Mouse (Mus musculus) ES-Bruce4 (cell line): ENCODE results near the gene Dnajc11. TPM values are rescaled to one million over a fixed set of nuclear protein-coding genes. Genes with fewer than 3 reads are reported as not detected.
A peak's percentile ranks its signal among the peaks of the same experiment; 100 is the strongest.

Experiments used
- H3K27ac ChIP-seq: 2 replicates; pipeline ENCODE4 v1.5.1; 2012; ENCODE audit warnings: low read length, inconsistent platforms; ENCODE audit not compliant: insufficient read depth
- H3K27me3 ChIP-seq: 2 replicates; pipeline ENCODE4 v1.6.1; 2012; ENCODE audit warnings: mild to moderate bottlenecking, low read length, inconsistent platforms; ENCODE audit not compliant: control insufficient read depth, poor library complexity, insufficient read depth, severe bottlenecking
- H3K36me3 ChIP-seq: 2 replicates; pipeline ENCODE4 v1.6.1; 2012; ENCODE audit warnings: inconsistent platforms, mild to moderate bottlenecking, low read length, moderate library complexity; ENCODE audit not compliant: control insufficient read depth, poor library complexity, insufficient read depth, severe bottlenecking
- H3K4me1 ChIP-seq: one replicate; pipeline ENCODE4 v1.8.1; 2011; ENCODE audit warnings: low read length; ENCODE audit not compliant: control insufficient read depth, insufficient read depth
- H3K4me3 ChIP-seq: 2 replicates; pipeline ENCODE4 v1.5.1; 2011; ENCODE audit warnings: low read depth, mild to moderate bottlenecking, low read length
- H3K9ac ChIP-seq: 2 replicates; pipeline ENCODE4 v1.6.1; 2012; ENCODE audit warnings: low read depth, mild to moderate bottlenecking, inconsistent platforms; ENCODE audit not compliant: poor library complexity, severe bottlenecking
- H3K9me3 ChIP-seq: replicated peaks from 2 replicates; pipeline ENCODE4 v1.6.1; 2012; ENCODE audit warnings: mild to moderate bottlenecking, low read length, inconsistent platforms; ENCODE audit not compliant: control insufficient read depth, poor library complexity, insufficient read depth, severe bottlenecking
- CTCF ChIP-seq: IDR thresholded peaks from one replicate; pipeline ENCODE4 v1.8.1; 2011; ENCODE audit warnings: low read depth, low read length
- EP300 ChIP-seq: IDR thresholded peaks from 2 replicates; pipeline ENCODE4 v1.6.1; 2011; ENCODE audit warnings: low read depth, low read length; ENCODE audit not compliant: insufficient read depth
- POLR2A ChIP-seq: IDR thresholded peaks from one replicate; pipeline ENCODE4 v1.8.1; 2011; ENCODE audit warnings: low read length; ENCODE audit not compliant: insufficient read depth
- polyA plus RNA-seq: library from polyadenylated mRNA; stranded (reverse); fragments of >200 nt; gene quantifications from 2 replicates; pipeline ENCODE4 v1.2.4, GENCODE M21; 2011; ENCODE audit warnings: low read depth; ENCODE audit not compliant: missing spikeins, insufficient read depth, insufficient read length

Gene Dnajc11
- polyA plus RNA-seq, 1 experiment, result 89.1 TPM

DNA sequence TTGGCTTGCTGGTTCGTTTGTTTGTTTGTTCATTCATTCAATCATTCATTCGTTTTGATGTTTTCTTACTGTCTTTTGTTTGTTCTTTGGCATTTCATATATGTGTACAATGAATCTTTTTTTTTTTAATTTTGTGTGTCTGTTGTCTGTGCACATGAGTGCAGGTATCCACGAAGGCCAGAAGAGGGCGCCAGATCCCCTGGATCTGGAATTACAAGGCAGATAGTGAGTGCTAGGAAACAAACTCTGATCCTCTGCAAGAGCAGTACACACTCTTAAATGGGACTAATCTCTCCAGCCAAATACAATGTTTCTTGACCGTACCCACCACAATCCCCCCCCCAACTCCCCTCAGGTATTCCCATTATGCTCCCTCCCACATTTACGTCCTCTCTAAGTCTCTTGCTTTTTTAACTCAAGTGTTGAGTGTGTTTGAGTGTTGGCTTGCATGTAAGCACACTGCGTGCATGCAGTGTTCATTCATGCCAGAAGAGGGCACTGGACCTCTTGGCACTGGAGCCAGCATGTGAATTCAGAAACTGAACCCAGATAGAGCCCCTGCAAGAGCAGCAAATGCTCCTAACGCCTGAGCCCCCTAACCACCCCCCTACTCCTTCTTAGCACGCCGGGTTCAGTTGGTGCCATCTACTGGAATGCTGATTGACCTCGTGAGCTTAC, 33.6 kb upstream of the Dnajc11 start:
- no peaks in the 10 kb centered on the region for H3K36me3 ChIP-seq
- no peaks in the 10 kb centered on the region for H3K27me3 ChIP-seq
- no peak overlapping the region for H3K4me3 ChIP-seq
- TF ChIP-seq EP300, result no peak
- TF ChIP-seq CTCF, result peak; percentile 73
- no peaks in the 10 kb centered on the region for H3K9me3 ChIP-seq
- no peak overlapping the region for H3K9ac ChIP-seq
- H3K27ac ChIP-seq, result no peak overlapping the region
- H3K4me1 ChIP-seq, result peaks cover 4% of the 10 kb centered on the region

DNA sequence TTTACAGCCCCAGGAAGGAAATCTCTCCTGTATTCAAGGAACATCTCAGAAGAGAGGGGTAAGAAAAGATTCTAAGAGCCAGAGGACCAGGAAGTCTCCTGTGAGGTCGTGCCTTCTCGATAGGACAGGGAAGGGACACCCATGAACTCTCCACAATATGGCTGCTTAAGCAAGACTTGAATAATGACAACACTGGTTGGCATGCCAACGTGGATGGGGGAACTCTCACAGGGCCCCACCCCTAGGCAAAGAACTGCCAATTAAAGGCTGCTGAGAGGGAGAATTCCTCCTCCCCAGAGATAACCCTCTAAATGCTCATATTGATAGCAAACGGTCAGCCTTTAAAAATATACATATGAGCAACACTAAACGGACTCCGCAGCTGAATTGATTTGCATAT, 32.8 kb upstream of the Dnajc11 start:
- H3K9ac ChIP-seq, result no peak overlapping the region
- H3K27ac ChIP-seq, result no peak overlapping the region
- H3K27me3 ChIP-seq, result no peaks in the 10 kb centered on the region
- peaks cover 4% of the 10 kb centered on the region for H3K4me1 ChIP-seq
- no peak for TF ChIP-seq POLR2A
- TF ChIP-seq EP300, result no peak
- TF ChIP-seq CTCF, result no peak
- H3K4me3 ChIP-seq, result no peak overlapping the region
- H3K9me3 ChIP-seq, result no peaks in the 10 kb centered on the region
- no peaks in the 10 kb centered on the region for H3K36me3 ChIP-seq

DNA sequence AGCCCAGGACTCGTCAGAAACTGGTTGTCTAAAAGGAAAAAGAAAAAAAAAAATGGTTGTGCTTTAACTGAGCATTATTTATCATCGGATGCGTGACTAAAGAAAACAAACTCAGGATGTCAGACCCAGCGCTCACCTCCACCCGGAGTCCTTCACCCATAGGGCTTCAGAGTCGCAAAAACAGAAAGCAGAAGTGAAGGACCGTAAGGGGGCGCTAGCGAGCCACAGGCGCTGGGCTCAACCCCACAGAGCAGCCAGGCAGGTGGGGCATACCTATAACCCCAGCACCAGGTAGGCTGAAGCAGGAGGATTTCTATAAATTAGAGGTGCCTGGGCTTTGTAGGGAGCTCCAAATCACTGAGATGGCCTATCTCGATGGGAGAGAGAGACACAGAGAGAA, 32.1 kb upstream of the Dnajc11 start:
- Histone ChIP-seq H3K9me3 (no peaks in the 10 kb centered on the region), H3K4me3 (no peak overlapping the region), H3K4me1 (peaks cover 4% of the 10 kb centered on the region), H3K9ac (no peak overlapping the region), H3K27ac (no peak overlapping the region), H3K36me3 (no peaks in the 10 kb centered on the region), H3K27me3 (no peaks in the 10 kb centered on the region)
- TF ChIP-seq POLR2A (no peak), EP300 (no peak), CTCF (peak; percentile 88)

DNA sequence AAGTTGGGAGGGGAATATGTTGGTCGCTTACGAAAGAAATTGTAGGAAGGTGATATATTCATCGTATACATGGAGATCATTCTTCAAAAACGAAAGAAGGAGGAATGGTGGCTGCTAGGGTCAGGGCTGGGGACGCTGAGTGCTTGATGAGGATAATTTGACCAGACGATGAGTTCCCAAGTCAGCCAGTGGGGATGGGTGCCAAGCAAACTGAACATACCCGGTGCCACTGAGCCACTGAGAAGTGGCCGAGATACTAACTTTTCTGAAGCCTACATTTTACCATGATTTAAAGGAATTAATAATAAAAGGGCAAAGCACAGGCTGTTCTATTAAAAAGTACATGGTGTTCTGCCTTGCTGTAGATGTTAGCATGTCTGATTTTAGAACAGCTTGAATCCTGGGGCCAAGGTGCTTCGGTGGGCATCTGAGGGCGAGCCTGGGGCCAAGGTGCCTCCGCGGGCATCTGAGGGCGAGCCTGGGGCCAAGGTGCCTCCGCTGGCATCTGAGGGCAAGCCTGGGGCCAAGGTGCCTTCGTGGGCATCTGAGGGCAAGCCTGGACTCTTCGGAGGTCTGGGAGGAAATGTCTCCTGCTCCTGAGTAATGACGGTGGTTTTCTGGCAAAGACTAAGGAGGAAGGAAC, 31.3 kb upstream of the Dnajc11 start:
- no peak overlapping the region for H3K27ac ChIP-seq
- no peak overlapping the region for H3K9ac ChIP-seq
- no peaks in the 10 kb centered on the region for H3K27me3 ChIP-seq
- H3K4me3 ChIP-seq, result no peak overlapping the region
- H3K9me3 ChIP-seq, result no peaks in the 10 kb centered on the region
- TF ChIP-seq EP300 (no peak), POLR2A (no peak)
- H3K36me3 ChIP-seq, result no peaks in the 10 kb centered on the region
- H3K4me1 ChIP-seq, result peaks cover 4% of the 10 kb centered on the region

DNA sequence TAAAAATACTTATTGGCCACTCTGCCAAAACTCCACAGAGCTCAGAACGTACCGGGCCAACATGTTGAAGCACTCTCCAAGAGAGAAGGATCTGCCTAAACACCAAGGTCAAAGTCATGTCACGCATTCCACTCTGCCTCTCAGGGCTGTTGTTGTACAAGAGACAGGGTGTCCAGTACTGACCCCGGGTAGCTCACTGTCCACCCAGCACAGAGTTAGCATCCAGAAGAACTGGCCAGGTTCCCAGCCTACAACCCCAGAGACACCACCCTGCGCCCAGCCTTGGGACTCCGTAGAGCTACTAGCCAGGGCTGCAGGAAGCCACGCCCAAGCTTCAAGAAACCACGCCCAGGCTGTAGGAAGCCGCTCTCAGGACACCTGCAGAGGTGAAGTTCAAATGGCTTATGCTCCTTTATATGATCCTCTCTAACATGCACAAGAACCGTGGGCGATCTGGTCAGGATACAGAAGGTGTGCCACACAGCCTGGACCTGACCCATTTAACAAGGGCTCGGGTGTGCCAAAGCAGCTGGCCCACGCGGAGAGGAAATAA, 30.7 kb upstream of the Dnajc11 start:
- Histone ChIP-seq H3K36me3 (no peaks in the 10 kb centered on the region), H3K4me1 (peaks cover 4% of the 10 kb centered on the region), H3K9me3 (no peaks in the 10 kb centered on the region), H3K27ac (no peak overlapping the region), H3K27me3 (no peaks in the 10 kb centered on the region), H3K4me3 (no peak overlapping the region), H3K9ac (no peak overlapping the region)
- TF ChIP-seq CTCF, result no peak
- TF ChIP-seq EP300, result no peak
- TF ChIP-seq POLR2A, result no peak

DNA sequence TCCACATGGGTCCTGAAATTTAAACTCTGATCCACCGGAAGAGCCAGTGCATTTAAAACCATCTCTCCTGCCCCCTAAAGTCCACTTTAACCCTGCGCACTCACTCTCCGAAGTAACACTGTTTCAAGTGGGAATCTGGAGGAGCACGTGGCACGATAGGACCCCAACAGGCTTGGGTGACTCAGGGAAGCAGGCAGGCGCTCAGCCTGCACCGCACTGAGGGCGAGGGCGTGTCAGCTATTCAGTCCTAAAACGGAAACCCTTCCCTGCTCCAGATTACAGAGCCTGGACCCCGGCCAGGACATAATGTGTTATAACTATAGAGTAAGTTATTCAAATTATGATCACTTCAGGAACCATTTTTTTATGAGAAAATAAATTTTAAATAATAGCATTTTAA, 29.4 kb upstream of the Dnajc11 start:
- H3K4me3 ChIP-seq, result no peak overlapping the region
- H3K36me3 ChIP-seq, result no peaks in the 10 kb centered on the region
- H3K9ac ChIP-seq, result no peak overlapping the region
- H3K4me1 ChIP-seq, result peaks cover 4% of the 10 kb centered on the region
- no peaks in the 10 kb centered on the region for H3K9me3 ChIP-seq
- no peaks in the 10 kb centered on the region for H3K27me3 ChIP-seq
- H3K27ac ChIP-seq, result no peak overlapping the region
- no peak for TF ChIP-seq EP300
- no peak for TF ChIP-seq POLR2A
- no peak for TF ChIP-seq CTCF
